Comparison of ENCODE assay signal across 17 mouse cellular contexts in the genomic region with DNA sequence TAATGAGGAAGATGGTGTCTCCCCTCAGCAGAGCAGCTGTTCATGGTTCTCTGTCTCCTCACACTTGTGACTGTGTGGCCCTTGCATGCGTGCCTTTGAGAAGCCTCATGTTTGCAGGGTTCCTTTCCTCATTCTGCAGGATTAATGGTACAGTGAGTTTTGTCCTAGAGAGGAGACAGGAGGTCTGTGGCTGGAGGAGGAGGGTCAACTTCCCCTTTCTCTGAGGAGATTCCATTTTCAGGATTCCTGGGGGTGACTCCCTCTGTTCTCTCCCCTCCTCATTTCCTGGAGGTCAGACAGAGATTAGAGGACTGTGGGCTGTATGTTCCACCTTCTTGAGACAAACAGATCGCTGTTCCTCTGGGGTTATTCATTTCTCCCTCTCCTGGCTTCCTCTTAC.
"Had no signal": no experiment of that assay in that cellular context is flagged by ENCODE, and none has a peak within 500 bp of the region (broad histone marks: within the 10 kb centered on the region; RNA-seq: fewer than 3 reads in every experiment).

No protein-coding gene starts in this region.

- H3K9me3 ChIP-seq: kidney, embryonic 15.5 days; limb, embryonic 15.5 days; midbrain, embryonic 12.5 days; neural tube, embryonic 13.5 days had no signal

- ATAC-seq: lung, postnatal 0 days; midbrain, embryonic 16.5 days had no signal

- H3K36me3 ChIP-seq: kidney, embryonic 15.5 days; limb, embryonic 15.5 days; midbrain, embryonic 12.5 days; neural tube, embryonic 13.5 days had no signal

- H3K4me3 ChIP-seq: kidney, embryonic 15.5 days; limb, embryonic 15.5 days; midbrain, embryonic 12.5 days; neural tube, embryonic 13.5 days had no signal

- H3K27me3 ChIP-seq: kidney, embryonic 15.5 days; limb, embryonic 15.5 days; midbrain, embryonic 12.5 days had no signal

- H3K4me1 ChIP-seq: limb, embryonic 15.5 days; midbrain, embryonic 12.5 days had no signal

- H3K9ac ChIP-seq: kidney, embryonic 15.5 days; limb, embryonic 15.5 days; liver, embryonic 14.5 days; midbrain, embryonic 12.5 days; neural tube, embryonic 13.5 days had no signal

- H3K4me2 ChIP-seq: kidney, embryonic 15.5 days; limb, embryonic 15.5 days; midbrain, embryonic 12.5 days; neural tube, embryonic 13.5 days had no signal

- DNase-seq: kidney, adult 18-20 months; kidney, postnatal 25 days; layer of hippocampus, adult 9-11 months; layer of hippocampus, postnatal 36 days; lung, adult 2 months; lung, postnatal 4 days; right cerebral cortex, postnatal 4 days; spleen, adult 18-20 months; thymus, adult 18-20 months; thymus, postnatal 14 days had no signal

- H3K27ac ChIP-seq: kidney, embryonic 15.5 days; limb, embryonic 15.5 days; liver, embryonic 14.5 days; midbrain, embryonic 12.5 days; neural tube, embryonic 13.5 days had no signal
